Mouse (Mus musculus): ENCODE results near the gene Tnfaip2.

The Tnfaip2 gene

GRCm38 (mm10) chr12:111425789-111426460 lies 16.3 kb upstream of the Tnfaip2 start:
- in situ Hi-C loops (cut with MboI, MseI): no loop called here

DNA sequence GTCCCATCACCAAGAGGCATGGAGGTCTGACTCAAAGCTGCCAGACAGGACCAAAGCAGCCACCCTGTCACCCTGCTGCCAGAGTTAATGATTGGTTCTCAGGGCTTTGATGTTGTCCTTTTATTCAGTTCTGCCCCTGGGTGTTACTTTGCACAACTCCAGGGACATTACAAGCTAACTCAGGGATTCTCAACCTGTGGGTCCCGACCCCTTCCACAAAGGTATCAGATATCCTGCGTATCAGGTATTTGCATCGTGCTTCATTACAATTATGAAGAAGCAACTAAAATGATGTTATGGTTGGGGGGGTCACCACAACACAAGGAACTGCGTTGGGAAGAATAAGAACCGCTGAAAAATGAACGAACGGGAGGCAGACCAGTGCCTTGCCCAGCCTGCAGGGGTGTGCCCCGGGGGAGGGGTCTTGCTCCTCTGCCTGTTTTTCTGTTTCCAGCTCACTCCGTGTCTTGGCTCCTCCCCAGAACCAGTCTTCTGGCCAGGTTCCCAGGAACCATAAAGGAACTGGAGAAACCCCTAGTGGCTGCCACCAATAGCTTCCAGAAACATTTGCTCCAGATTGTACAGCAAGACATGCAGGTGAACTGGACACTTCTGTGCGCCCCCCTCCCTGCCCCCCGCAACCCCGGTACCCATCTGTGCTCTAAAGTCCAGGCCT lies 14.7 kb upstream of the Tnfaip2 start:
- in situ Hi-C loops (cut with MboI, MseI): no loop called here

GRCm38 (mm10) chr12:111428364-111428763 lies 13.9 kb upstream of the Tnfaip2 start:
- in situ Hi-C loops (cut with MboI, MseI): no loop called here

GRCm38 (mm10) chr12:111428961-111429911 lies 13.0 kb upstream of the Tnfaip2 start:
- in situ Hi-C loops (cut with MboI, MseI): no loop called here

DNA sequence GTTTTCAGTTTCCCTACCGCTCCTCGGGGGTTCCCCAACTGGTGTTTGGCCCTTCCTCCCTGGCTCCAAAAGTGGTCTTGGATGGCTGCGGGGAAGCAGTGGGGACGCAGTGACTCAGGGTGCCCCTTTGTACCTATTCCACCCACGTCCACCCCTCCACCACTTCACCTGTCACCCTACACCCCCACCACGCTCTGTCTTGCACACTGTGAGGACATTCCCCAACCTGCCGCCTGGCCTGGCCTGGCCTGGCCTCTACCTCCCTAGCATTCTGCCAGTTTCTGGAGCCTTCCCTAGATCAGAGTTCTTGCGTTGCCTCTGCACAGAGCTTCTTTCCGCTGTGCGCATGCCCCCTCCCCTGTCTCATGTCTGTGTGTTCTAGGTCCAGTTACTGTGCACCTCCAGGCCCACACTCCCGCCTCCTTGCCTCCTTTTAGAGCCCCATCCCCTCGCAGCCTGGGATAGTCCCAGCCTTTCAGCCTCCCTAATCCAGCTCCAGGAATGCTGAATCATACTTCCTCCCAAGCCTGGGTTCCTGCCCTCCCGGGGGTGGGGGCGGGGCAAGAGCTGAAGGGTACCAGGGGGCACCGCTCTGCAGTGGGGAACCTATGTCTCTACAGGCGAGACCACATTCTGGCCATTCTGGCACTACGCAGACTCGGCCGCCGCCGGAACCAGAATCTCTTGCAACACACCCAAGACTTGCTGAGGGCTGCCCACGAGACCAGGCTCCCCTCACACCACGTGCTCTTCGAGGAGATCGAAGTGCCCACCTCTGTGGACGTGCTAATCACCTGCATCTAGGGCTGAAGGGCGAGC lies 12.0 kb upstream of the Tnfaip2 start:
- in situ Hi-C loops (cut with MboI, MseI): no loop called here

- in situ Hi-C loops (cut with MboI, MseI): no loop called here
Observed at GRCm38 (mm10) chr12:111430868-111431817, 11.1 kb upstream of the Tnfaip2 start.

DNA sequence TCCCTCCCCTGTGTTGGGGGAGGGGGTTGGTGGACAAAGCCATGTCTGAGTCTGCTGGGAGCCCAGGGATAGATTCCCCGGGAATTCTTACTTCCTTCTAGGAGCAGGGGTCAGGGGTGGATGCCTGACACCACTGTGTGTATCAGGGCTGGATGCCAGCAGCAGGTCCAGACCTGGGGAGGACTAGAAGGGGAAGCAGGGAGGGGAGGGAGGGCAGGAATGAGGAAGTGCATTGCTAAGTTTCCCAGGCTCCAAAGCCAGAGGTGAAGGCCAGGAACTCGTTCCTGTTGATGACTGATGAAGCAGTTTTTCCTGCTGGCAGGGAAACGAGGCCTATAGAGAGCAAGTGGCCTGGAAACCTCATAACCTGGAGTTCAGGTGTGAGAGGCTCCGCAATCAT lies 10.2 kb upstream of the Tnfaip2 start:
- in situ Hi-C loops (cut with MboI, MseI): no loop called here

DNA sequence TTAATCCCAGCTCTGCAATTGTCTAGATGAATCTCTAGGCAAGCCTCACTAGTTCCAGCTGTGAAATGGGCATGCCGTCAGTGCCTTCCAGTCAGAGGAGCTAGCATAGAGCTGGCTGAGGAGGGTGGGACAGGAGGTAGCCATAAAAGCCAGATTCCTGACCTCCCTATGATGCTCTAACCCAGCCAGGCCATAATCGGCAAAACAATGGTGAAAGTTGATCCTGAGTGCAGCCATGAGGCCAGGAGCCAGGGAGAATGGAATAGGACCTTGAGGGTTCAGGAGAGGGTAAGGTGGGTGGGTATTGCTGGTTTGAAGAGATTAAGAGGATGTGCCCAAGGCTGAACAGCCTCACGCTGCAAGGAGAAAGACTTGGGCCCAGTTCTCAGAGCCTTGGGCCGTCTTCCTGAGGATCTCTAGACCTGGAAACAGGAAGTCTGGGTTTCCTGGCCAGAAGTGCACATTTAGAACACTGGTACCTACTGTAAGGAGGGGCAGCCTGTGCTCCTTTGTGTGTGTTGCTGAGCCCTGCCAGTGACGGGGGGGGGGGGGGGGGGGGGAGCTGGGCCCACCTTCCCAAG lies 9.4 kb upstream of the Tnfaip2 start:
- in situ Hi-C loops (cut with MboI, MseI): no loop called here

- in situ Hi-C loops (cut with MboI, MseI): no loop called here
Observed at GRCm38 (mm10) chr12:111434164-111434744, 8.0 kb upstream of the Tnfaip2 start.

DNA sequence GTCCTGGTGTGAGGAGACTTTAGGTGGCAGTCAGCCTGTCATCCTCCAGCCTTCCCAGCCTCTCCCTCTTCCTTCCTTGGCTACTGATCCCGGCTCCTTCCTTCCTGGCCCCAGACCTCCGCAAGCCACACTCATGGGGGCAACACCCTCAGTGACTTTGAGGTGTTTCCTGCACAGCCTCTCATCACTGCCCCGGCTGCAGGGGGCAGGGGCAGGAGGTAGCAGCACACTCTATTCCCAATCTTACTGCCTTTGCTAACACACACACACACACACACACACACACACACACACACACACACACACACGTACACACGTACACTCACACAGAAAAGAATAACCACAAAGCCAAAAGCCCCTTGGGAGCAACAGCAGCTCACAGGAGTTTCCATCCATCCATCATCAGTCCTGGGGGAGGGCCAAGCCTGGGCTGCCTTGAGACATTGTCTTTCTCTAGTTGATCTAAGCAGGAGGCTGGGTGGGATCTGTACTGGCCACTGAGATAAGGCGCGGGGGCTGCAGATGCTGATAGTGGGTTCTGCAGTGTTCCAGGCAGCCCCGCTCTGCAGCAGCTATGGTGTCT lies 7.4 kb upstream of the Tnfaip2 start:
- in situ Hi-C loops (cut with MboI, MseI): no loop called here

GRCm38 (mm10) chr12:111436170-111436569 lies 6.1 kb upstream of the Tnfaip2 start:
- in situ Hi-C loops (cut with MboI, MseI): no loop called here

GRCm38 (mm10) chr12:111436640-111437039 lies 5.6 kb upstream of the Tnfaip2 start:
- in situ Hi-C loops (cut with MboI, MseI): no loop called here

DNA sequence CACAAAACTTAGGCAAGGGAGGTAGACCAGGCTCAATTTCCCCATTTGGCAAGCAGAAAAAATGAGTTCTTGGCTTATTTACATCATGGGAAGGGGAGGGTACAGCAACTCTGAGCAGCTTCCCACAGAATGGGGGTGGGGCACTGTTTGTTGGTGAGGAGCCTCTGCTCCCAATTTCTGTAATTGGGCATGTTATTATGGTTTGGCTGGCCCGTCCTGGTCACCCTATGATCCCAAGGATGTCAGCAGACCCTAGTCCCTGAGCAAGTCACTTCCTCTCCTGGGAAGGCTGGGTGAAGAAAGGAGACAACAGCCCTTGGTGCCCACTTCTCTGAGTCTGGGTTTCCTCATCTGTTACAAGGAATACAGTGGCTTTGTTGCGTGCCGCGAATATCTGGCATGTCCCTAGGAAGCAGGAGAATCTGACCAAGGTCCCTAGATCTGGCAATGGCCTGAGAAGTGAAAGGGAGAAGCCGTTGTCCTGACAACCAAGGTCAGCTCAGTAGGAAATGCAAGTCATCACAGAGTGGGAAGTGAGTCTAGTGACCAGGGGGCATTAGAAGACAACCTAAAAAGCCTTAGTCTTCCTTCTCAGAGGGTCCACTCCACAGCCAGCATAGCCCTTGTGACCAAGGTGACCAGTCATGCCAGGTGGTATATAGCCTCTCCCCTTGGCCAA lies 4.9 kb upstream of the Tnfaip2 start:
- in situ Hi-C loops (cut with MboI, MseI): no loop called here

DNA sequence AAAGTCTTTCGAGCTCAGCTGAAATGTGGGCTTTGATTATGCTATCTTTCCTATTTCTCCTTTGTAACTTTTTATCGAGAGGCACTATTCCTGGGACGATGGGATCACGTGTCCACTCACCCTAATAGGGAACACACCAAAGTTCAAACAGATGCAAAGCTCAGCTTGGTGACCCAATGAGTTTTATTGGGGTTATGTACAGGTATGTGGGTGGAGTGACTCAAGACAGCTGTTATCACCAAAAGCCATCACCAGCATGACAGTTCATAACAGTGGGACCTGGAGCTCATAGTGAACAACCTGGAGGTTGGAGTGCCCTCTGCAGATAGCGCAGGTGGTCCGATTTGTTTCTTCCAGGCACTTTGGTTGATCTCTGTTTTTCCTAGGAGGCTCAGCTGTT lies 3.4 kb upstream of the Tnfaip2 start:
- in situ Hi-C loops (cut with MboI, MseI): no loop called here

DNA sequence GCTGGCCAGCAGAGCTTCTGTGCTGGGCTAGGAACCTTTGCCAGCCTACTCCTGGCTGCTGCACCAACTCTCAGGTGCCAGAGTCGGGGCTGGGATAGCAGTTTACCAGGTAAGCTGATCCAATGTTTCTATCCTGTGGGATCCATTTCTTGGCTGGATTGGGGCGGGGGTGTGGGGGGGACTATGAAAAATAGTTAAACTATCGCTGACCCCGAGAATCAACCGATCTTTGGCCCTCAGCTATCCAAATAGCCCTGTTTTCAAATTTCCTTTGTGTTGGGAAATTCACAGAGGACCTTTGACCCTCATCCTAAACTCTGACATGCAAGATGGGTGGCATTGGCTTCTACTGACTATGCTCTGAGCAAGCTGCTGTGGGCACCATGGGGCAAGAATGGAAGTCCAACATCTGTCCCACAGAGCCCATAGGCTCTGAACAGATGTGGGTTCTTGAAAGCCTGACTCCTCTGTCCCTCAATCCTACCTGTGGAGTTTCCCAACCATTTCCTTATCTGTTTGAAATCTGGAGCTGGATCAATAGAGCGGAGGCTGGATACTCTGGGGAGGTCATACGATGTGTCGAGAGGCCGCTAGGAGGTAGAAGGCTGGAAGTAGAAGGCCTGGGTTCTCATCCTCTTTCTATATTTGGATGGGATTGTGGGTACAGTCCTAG lies 1.4 kb upstream of the Tnfaip2 start:
- in situ Hi-C loops (cut with MboI, MseI): no loop called here

- in situ Hi-C loops (cut with MboI, MseI): no loop called here
Observed at GRCm38 (mm10) chr12:111441523-111441922, 746 bp upstream of the Tnfaip2 start.

DNA sequence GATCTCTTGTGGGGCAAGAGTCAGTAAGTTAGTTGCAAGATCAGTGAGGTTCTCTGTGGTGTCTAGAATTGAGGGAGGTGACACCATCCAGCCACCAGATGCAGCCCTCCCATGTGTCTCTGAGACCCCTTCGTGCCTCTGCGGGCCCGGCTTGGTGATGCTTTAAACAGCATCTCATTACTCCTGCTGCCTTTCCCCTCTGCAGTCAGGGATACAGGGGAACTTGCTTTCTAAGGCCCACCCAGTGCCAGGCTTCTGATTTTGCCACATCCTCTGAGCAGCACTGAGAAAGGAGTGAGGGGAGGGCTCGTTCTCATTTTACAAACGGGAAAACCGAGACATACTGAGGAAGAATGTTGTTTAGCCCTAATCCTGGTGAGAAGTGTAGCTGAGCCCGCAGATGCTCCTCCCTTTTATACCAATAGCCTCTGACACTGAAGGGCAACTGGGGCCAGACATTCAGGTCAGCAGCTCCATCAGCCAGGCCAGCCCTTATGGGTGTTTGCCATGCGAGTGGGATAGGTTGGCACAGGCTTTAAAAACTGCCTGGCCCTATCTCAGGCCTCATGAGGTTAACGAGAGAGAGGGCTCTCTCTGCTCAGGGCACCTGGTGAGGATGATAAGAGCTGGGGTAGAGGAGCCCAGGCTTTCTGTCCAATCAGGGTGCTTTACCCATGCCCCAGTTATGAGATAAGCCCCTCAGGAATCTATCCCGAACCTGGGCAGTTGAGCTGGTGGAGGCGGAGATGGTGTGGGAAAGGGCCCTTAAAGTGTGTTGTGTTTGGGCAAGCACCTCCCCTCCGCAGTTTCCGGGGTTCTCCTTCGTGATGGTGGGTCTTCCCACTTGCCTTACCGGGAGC lies 972 bp downstream of the Tnfaip2 start:
- in situ Hi-C loops (cut with MboI, MseI): no loop called here

Data from T-helper 17 cell (primary cell).